Mouse (Mus musculus) small intestine, adult 2 months (tissue): ENCODE data around the gene Pcsk6. TPM values are rescaled to one million over a fixed set of nuclear protein-coding genes. Genes with fewer than 3 reads are reported as not detected.

Source experiments
- H3K27ac ChIP-seq: fragments of 200-500 bp; 2 replicates; pipeline ENCODE4 v1.5.1; 2012; ENCODE audit warnings: low read depth, low read length, control low read depth, inconsistent platforms; ENCODE audit not compliant: insufficient read depth
- H3K27me3 ChIP-seq: fragments of 200-500 bp; 2 replicates; pipeline ENCODE4 v1.6.1; 2012; ENCODE audit warnings: mild to moderate bottlenecking, moderate library complexity, low read length, inconsistent platforms; ENCODE audit not compliant: control insufficient read depth, insufficient read depth
- H3K36me3 ChIP-seq: fragments of 200-500 bp; 2 replicates; pipeline ENCODE4 v1.6.1; 2012; ENCODE audit warnings: mild to moderate bottlenecking, low read length, control low read depth, inconsistent platforms; ENCODE audit not compliant: control insufficient read depth, insufficient read depth
- H3K4me1 ChIP-seq: fragments of 200-500 bp; 2 replicates; pipeline ENCODE4 v1.6.1; 2012; ENCODE audit warnings: low read length, inconsistent platforms, mixed read lengths; ENCODE audit not compliant: control insufficient read depth, insufficient read depth, insufficient read length
- H3K4me3 ChIP-seq: fragments of 200-500 bp; 2 replicates; pipeline ENCODE4 v1.5.1; 2012; ENCODE audit warnings: low read depth, mild to moderate bottlenecking, control low read depth, inconsistent platforms, low read length, moderate library complexity
- CTCF ChIP-seq: fragments of 200-500 bp; IDR thresholded peaks from 2 replicates; pipeline ENCODE4 v1.5.1; 2012; ENCODE audit warnings: low read depth, mild to moderate bottlenecking, control low read depth, inconsistent platforms, low read length, moderate library complexity, mixed read lengths; ENCODE audit not compliant: insufficient replicate concordance, insufficient read length; ENCODE audit errors: extremely low read depth
- POLR2A ChIP-seq: fragments of 200-500 bp; IDR thresholded peaks from 2 replicates; pipeline ENCODE4 v1.6.1; 2012; ENCODE audit warnings: low read depth, mild to moderate bottlenecking, control low read depth, inconsistent platforms, low read length, moderate library complexity
- WGBS: fragments of 180-500 bp; shearing (Covaris S2); methylation state at CpG from one replicate; pipeline ENCODE4 v1.1.7; 2018; 5-methylcytosine and 5-hydroxymethylcytosine counted together
- polyA plus RNA-seq: library from polyadenylated mRNA; depleted of rRNA; stranded (reverse); fragments of >200 nt; gene quantifications from 2 replicates; pipeline ENCODE4 v1.2.3, GENCODE M21; 2012

Pcsk6 gene
- polyA plus RNA-seq, 1 experiment = 11.6 TPM

DNA sequence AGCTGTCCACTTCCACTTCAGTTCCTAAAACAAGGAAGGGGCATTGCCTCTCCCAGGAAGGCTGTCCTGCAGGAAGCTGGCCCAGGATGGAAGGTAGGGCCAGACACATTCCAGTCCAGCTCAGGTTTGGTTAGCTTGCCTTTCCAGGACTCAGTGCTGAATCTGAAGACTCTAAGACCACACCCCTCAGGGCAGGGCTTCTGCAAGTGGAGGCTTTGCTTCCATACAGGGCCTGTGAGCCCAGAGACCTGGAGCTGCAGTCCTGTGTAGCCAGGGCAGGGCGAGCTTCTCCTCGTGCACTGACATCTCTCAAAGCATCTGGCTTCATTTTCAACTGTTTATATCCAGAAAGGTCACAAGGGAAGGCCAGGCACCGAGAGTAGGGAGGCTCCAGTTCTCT is 131.9 kb downstream of the Pcsk6 start:
- Histone ChIP-seq H3K27me3 (no peaks in the 10 kb centered on the region), H3K27ac (no peak overlapping the region), H3K4me3 (no peak overlapping the region), H3K36me3 (no peaks in the 10 kb centered on the region), H3K4me1 (no peaks in the 10 kb centered on the region)
- TF ChIP-seq POLR2A (no peak), CTCF (no peak)
- WGBS = 73% methylated on average over 3 of the region's 3 CpGs

DNA sequence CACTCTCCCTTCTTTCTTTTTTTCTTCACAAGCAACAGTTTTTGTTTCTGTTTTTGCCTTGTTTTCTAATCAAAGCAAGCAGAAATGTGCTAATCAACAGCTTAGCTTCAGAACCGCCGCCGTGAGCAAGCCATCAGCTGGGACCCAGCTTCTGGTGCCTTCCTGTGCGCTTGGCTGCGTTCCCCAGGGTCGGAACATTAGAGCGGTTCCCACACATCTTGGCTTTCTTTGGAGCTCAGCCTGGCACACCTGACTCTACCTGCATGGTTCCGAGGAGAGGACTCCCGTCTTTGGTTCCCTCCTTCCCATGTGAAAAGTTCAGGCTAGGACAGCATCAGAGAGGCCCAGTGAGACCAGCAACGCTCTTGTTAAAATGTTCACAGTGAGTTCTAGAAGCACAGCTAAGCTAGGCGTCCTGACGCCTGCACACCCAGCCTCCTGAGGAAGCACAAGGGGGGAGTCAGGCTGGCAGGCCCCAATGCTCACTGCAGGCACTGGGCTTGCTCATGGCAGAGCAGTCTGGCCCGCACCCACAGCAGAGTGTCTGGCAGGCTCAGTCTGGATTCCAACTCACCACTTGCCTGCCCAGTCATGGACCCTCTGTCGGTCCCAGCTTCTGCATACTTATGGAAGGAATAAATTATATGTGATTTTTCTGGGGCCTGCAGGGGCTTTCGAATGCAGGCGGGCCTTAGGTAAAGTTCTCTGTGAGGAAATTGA is 139.7 kb downstream of the Pcsk6 start:
- no peaks in the 10 kb centered on the region; the same call in 1 of the 2 replicates for H3K4me1 ChIP-seq
- H3K27ac ChIP-seq = no peak overlapping the region
- H3K36me3 ChIP-seq = no peaks in the 10 kb centered on the region
- TF ChIP-seq CTCF = no peak
- TF ChIP-seq POLR2A = no peak
- no peaks in the 10 kb centered on the region for H3K27me3 ChIP-seq
- 89% methylated on average over 16 of the region's 16 CpGs for WGBS
- H3K4me3 ChIP-seq = no peak overlapping the region

DNA sequence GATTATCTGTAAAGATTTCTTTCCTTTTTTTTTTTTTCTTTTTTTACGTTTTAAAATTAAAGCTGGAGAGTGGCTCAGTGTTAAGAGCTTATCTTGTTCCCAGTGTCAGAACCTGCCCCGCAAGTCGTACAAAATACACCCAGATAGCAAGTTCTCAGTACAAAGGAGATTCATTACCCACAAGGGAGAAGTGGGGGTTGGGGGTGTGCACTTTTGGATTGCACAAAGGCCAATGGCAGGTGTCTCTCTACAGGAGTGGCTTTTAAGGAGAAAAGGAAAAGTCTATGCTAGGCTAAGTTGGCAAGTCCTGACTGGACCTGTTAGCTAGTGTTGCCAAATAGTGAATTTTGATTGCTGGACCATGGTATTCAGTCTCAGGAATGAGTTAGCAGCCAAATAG is 140.3 kb downstream of the Pcsk6 start:
- TF ChIP-seq CTCF = no peak
- TF ChIP-seq POLR2A = no peak
- Histone ChIP-seq H3K4me3 (no peak overlapping the region), H3K4me1 (no peaks in the 10 kb centered on the region; the same call in 1 of the 2 replicates), H3K36me3 (no peaks in the 10 kb centered on the region), H3K27me3 (no peaks in the 10 kb centered on the region), H3K27ac (no peak overlapping the region)
- 29% methylated on average over 3 of the region's 3 CpGs for WGBS

DNA sequence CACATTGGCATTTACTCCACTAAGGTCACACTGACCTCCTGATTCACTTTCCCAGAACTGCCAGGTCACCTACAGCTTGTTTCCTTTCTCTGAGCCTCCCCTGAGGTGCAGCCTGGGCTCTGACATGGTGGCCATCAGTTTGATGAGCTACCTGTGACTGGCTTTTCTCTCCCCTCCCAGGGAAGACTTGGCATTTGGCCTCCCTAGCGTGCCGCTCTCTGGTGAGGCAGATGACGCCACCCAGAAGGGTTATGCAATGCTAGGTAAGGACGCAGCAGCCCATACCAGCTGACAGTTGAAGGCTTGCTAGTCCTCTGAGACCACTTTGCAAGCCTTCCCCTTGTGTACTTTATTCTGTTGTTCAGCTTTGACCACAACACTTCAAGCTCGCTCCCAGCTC is 141.9 kb downstream of the Pcsk6 start:
- no peaks in the 10 kb centered on the region; the same call in 1 of the 2 replicates for H3K4me1 ChIP-seq
- no peaks in the 10 kb centered on the region for H3K36me3 ChIP-seq
- H3K4me3 ChIP-seq = no peak overlapping the region
- WGBS = 87% methylated on average over 5 of the region's 5 CpGs
- H3K27ac ChIP-seq = no peak overlapping the region
- TF ChIP-seq CTCF (no peak), POLR2A (no peak)
- H3K27me3 ChIP-seq = no peaks in the 10 kb centered on the region

DNA sequence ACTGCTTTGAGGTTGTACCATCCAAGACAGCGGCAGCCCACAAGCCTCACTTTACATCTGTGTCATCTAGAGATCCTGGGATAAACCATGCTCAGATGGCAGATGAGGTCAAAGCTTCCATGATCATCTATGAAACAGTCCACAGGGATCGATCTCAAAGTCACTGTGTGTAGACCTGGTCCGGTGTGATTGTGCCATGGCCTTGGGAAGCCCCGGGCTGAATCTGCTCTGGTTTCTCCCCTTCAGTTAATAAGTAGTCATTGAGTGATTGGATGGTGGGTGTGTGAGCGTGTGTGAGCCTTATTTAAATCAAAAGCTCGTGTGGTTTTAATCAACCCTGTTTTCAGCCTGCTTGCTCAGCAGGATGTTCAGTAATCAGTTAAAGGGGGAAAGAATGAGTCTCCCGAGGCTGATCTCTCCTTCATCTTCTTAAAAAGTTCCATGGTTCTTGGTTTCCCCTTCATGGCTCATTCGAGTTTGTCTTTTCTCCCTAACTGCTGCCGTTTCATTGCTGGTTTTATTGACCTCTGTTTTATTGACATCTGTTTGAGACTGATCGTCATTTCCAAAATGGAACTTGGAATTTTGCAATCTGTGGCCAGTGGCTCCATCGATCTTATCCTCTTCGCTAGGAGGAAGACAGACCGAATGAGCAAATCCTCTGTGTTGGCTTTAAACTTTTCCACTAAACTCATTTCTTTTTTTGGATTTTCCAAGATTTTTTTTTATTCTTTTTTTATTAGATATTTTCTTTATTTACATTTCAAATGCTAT is 142.5 kb downstream of the Pcsk6 start:
- WGBS = 63% methylated on average over 13 of the region's 13 CpGs
- no peak overlapping the region for H3K27ac ChIP-seq
- no peaks in the 10 kb centered on the region; the same call in 1 of the 2 replicates for H3K4me1 ChIP-seq

DNA sequence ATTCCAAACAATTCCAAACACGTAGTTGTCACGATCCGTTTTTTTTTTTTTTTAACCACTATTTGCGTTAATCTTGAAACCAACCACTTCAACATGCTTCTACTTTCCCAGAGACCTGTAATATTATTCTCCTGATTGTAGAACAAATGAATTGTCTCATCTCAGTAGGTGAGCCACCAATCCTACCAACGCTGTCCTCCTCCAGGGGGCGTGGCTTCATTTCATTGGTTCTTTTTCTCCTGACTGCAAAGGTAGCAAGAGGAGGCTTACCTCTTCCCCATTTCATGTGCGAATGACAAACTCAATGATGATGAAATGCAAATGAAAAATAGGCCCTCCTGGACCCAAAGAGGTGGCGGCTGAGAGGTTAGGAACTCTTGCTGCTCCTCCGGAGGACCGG is 143.5 kb downstream of the Pcsk6 start:
- no peaks in the 10 kb centered on the region for H3K27me3 ChIP-seq
- no peak overlapping the region for H3K27ac ChIP-seq
- no peaks in the 10 kb centered on the region; the same call in 1 of the 2 replicates for H3K4me1 ChIP-seq
- TF ChIP-seq POLR2A (no peak), CTCF (no peak)
- WGBS = 87% methylated on average over 10 of the region's 10 CpGs
- no peaks in the 10 kb centered on the region for H3K36me3 ChIP-seq
- no peak overlapping the region for H3K4me3 ChIP-seq

More for the DNA sequence above, 142.5 kb downstream of the Pcsk6 start:
- no peak overlapping the region for H3K4me3 ChIP-seq
- TF ChIP-seq POLR2A (no peak), CTCF (no peak)
- H3K36me3 ChIP-seq = no peaks in the 10 kb centered on the region
- no peaks in the 10 kb centered on the region for H3K27me3 ChIP-seq
